Mouse (Mus musculus) left cerebral cortex, postnatal 25 days (tissue): ENCODE measurements around the gene Pnpla6. TPM values are rescaled to one million over a fixed set of nuclear protein-coding genes. Genes with fewer than 3 reads are reported as not detected.

Experiments
- DNase-seq, 2 experiments: peaks; one replicate each; pipeline ENCODE4 v3.0.0; 2022; ENCODE audit warnings: low spot score in 2 of 2, mixed read lengths in 1 of 2
- intact Hi-C: fragments of 180-260 bp; cut with DNase I; formaldehyde crosslinking; loops from one replicate; pipeline ENCODE4 v1.15.1; 2025
- total RNA-seq, 2 experiments: library from RNA; stranded (reverse); gene quantifications; 2 replicates each; pipeline ENCODE4 v1.2.3; 2021

Pnpla6 gene
- total RNA-seq, 2 experiments from 2014 or later: 66.2 to 70.7 TPM

DNA sequence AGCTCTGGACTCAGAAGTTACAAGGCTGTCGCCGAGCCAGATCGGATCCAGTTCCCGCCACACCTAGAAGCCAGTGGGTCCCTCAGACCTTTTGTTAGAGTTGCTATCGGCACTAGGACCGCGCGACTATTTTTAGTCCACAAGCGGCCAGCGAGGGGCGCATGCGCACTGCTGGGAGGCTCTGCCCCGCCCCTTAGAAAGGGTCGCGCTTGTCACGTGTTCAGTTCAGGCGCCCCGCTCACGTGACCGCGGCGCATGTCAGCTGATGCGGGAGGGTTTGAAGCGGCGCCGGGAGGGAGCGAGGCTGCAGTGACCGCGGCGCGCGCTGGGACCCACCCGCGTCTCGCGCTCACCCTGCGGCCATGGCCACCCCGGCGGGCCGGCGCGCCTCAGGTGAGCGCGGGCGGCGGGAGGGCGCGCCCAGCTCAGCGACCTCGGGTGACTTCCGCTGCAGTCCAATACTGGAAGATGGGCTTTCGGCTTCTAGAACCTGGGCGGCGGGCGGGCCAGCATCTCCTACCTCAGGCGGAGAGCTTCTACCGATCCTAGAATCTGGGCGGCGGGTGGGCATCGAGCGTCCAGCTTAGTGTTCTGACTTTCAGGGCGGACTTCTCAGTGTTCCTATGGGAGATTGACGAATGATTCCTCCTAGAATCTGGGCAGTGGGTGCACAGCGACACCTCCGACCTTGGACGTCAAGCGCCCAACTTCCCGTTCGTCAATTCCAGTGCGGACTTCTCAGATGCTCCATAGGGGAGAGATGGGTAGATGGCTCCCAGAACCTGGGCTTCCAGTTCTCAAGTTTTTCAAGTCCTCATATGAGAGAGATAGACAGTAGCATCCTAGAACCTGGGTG lies 14.7 kb upstream of the Pnpla6 start, which contains the start of gene Mcoln1:
Gene Mcoln1 (plus strand): TSS at position 223 of the 856 bp plus-strand sequence.
- intact Hi-C loops: loop anchor here (2.0 kb wide), 1 partner anchor 14 kb away; the partner anchor contains the start of gene Pnpla6
- peak; percentile 99 for DNase-seq

DNA sequence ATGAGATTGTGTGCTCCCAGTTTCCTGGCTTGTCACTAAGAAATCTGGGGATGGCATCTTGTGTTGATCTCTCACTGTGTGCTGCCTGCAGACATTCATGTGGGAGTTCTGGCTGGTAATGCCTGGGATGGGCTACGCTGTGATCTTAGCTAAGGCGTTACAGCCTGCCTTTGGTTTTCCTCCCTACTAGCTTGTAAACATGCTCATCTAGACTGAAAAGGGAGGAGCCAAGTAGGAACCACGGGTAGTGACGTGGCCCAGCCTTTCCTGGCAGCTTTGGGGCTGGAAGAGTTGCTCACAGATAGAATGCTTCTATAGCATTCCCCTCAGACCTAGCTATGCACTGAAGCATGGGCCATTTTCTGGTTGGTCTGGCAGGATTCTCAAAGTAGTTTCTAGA lies 13.0 kb upstream of the Pnpla6 start:
- intact Hi-C loops: no loop called here
- DNase-seq: peak in 1 of 2 experiments; percentile 65

DNA sequence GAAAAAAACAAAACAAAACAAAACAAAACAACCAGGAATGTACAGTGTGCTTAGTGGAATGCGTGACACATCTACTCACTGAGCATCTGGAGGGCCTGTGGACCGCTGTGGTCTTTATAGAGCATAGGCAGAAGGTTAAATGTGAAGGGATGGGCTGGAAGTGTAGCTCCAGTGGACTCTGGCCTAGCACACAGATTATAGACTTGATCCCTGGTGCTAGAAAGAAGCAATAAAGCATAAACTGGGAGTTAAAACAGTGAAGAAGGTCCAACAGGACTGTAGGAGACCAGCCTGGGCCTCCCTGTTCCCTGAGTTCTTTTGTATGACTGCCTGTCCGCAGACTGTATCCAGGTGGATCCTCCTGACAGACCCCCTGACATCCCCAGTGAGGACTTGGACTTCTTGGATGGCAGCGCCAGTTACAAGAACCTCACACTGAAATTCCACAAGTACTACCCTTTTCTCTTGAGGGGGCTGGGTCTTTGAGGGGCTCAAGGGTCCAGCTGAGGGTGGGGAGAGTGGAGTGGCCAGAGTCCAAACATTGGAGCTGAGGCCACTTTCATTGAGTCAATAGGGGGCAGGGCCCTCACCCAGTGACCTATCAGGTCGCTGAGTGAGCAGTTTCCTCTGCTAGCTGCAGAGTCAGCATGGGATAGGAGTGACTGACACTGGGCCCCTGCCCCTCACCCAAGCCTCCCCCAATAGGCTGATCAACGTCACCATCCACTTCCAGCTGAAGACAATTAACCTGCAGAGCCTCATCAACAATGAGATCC lies 7.0 kb upstream of the Pnpla6 start:
- DNase-seq: no peak
- intact Hi-C loops: no loop called here

DNA sequence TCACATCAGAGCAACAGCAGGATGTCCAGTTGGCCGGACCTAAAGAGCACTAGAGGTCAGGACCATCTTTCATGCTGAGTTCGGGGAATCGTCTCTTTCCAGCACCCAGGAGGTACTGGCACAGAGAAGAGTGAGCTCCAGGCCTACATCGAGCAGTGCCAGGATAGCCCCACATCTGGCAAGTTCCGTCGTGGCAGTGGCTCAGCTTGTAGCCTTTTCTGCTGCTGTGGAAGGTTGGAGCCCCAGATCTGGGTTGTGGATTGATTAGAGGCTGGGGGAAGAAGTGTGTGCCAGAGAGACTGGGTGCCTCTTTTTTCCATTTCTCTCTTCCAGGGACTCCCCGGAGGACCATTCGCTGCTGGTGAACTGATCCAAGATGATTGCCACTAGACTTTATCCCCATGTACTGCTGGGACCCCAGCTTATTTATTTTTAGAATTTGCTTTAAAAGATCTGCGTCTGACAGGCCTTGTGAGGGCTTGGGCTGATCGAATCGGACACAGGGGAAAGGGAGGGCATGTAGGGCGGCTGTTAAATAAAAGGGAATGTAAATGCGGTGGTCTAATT lies 420 bp upstream of the Pnpla6 start:
- DNase-seq: no peak
- intact Hi-C loops: loop anchor here (2.0 to 5.0 kb wide), 2 partner anchors 14 to 108 kb away; partner anchors contain the start of genes Mcoln1, Pet100 and Xab2

DNA sequence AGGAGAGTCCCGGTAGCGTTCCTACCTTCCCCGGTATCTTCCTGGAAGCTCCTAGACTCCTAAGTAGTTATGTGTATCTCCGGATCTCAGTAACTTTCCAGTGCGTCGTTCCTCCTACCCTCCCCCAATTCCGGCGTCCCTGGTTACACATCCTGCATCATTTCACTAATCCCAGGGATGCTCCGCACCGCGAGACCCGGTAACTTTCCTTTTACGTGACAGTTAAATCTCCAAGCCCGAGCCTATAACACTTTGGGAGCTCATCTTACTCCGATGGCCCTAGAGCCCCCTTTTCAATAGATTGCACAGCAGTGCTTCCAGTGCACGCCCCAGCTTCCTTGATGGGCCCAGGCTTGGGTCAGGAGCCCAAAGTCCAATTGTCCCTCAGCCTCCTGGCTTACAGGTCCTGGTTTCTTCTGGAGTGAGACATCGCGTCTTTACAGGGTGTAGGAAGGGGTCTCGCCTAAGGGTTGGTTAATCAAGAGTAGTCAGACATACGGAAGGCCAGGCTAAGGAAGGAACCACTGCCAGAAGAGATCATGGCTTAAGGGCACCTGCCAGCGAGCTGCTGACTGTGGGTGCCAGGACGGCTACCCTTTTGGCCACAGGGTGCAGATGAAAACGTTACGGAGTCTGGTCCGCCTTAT lies 710 bp downstream of the Pnpla6 start:
- DNase-seq: peak; percentile 61 to 77
- intact Hi-C loops: loop anchor here (2.0 to 5.0 kb wide), 3 partner anchors 15 to 161 kb away; partner anchors contain the start of genes Mcoln1, Pet100, Trappc5 and Xab2

DNA sequence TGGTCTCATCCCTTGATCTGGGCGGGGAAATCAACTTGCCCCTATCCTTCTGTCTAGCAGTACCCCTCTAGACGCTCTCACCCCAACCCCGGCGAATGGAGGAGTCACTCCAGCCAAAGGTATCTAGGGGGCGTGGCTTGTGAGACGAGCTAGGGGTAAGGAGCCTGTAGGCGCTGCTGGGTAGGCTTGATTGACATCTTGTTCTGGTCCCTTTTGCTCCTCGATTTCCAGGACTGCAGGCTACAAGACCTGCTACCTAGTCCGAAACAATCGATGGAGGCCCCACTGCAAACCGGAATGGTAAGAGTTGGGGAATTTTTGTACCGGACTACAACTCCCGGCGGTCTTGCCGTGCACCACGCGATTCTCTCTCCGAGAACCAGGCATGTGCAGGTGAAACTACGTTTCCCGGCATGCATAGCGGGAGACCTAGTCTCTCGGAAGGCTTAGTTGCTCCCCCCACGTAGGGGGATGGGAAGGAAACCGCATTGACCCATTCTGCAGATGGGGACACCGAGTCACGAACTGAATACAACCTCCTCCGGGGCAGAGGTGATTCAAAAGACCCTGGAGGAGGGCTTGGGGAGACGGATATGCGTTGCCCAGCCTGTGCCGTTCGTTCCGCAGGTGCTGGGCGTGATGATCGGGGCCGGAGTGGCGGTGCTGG lies 1.4 kb downstream of the Pnpla6 start:
- intact Hi-C loops: loop anchor here (2.0 to 5.0 kb wide), 2 partner anchors 106 to 160 kb away; partner anchors contain the start of genes Pet100, Trappc5 and Xab2
- DNase-seq: peak; percentile 98

DNA sequence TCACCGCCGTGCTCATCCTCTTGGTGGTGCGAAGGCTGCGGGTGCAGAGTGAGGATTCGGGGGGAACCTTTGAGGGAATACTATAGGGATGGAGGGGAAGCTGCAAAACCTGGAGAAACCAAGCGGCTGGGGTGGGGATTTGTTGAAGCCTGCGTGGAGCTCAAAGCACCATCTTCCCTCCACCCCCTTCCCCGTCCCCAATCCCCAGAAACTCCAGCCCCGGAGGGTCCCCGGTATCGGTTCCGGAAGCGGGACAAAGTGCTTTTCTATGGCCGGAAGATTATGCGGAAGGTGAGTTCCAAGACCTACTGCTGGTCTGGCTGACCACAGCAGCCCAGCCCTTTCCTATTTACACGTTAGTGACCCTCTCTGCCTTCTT lies 1.9 kb downstream of the Pnpla6 start:
- peak in 1 of 2 experiments; percentile 29 for DNase-seq
- intact Hi-C loops: loop anchor here (2.0 to 5.0 kb wide), 2 partner anchors 105 to 160 kb away; partner anchors contain the start of genes Pet100, Trappc5 and Xab2

DNA sequence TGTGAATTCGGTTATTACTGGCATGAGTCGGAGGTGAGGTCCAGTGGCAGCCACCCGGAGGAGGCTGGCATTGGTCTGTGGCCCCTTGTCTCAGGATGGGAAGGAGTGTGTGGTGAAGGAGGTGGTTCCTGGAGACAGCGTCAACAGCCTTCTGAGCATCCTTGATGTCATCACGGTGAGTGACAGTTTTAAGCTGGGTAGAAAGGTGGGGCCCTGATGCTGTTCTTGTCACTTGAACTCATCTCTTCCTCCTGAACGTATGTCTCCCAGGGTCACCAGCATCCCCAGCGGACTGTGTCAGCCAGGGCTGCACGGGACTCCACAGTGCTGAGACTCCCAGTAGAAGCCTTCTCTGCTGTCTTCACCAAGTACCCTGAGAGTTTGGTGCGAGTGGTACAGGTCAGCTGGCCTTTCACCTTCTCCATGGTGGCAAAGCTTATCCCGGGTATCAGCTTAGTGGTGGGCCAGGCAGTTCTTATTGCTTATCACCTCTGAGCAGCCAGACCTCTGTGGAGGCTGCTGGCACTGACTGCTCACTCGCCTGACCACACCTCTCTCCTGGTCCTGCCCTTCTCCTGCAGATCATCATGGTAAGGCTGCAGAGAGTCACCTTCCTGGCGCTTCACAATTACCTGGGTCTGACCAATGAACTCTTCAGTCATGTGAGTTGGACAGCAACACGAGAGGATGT lies 7.0 kb downstream of the Pnpla6 start:
- intact Hi-C loops: no loop called here
- DNase-seq: no peak

DNA sequence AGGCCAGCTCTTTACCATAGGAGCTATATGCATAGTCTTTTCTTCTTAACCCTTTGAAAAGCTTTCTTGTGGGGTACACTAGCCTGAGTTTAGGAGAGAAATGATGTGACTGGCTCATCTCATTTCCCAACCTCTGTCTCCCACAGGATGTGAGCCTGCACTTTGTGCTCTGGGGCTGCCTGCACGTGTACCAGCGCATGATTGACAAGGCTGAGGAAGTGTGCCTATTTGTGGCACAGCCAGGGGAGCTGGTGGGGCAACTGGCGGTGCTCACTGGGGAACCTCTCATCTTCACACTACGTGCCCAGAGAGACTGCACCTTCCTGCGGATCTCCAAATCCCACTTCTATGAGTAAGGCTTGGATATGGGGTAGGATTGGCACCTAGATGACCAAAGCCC lies 15.6 kb downstream of the Pnpla6 start:
- intact Hi-C loops: no loop called here
- DNase-seq: no peak

DNA sequence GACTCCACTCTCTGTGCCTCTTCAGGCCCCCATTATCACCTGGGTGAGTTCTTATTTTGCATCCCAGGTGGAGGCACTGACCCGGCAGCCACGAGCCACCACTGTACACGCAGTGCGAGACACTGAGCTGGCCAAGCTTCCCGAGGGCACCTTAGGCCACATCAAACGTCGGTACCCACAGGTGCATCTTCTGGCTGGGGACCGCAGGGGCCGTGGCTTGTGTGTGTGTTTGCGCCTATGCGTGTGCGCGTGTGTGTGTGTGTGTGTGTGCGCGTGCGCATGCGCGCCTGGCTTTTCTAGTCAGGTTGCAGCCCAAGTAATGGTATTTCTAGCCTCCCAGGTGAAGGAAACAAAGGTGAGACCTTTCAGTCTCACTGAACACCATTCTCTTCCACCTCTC lies 16.8 kb downstream of the Pnpla6 start:
- no peak for DNase-seq
- intact Hi-C loops: no loop called here

DNA sequence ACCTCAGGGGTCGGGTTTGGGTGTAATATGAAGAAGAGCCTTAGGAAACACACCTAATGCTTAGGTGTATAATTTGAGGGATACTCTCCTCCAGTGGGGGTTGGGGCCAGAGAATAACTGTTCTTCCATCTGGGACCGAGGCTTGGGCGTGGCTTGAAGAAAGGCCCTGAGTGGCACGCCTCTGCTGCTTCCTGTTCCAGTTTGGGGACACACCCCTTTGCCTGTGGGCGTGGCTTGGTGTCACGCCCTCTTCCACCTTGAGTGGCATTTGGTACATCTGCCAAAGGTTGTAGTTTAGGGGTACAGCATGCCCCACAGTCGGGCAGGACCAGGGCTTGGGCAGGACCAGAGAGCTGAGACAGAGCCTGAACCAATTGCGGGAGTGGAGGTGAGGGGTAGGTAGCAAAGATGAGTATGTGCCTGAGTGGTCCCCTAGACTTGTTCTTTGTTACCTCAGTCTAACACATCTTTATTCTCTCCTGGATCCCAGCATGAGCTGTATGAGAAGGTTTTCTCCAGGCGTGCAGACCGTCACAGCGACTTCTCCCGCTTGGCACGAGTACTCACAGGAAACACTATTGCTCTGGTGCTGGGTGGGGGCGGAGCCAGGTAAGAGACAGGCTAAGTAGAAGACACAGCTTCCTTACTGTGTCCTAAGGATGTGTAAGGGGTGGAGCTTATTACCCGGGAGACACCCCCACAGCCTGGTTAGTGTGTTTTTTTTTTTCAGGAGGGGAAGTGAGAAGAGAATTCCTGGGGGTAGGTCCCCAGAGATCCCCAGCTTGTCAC lies 21.1 kb downstream of the Pnpla6 start:
- intact Hi-C loops: no loop called here
- no peak for DNase-seq

DNA sequence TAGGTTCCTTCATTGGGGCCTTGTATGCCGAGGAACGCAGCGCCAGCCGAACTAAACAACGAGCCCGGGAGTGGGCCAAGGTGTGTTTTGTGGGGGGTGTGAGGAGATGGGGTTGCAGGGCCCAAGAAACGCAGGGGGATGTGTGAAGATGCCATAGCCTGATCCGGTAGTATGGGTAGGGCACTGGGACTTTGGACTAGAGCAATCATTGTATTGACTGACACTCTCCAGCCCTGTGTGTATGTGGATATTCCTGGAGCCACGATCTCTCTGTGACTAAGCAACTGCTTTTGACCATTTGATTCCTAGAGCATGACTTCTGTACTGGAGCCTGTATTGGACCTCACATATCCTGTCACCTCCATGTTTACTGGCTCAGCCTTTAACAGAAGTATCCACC lies 21.8 kb downstream of the Pnpla6 start:
- DNase-seq: no peak
- intact Hi-C loops: no loop called here

DNA sequence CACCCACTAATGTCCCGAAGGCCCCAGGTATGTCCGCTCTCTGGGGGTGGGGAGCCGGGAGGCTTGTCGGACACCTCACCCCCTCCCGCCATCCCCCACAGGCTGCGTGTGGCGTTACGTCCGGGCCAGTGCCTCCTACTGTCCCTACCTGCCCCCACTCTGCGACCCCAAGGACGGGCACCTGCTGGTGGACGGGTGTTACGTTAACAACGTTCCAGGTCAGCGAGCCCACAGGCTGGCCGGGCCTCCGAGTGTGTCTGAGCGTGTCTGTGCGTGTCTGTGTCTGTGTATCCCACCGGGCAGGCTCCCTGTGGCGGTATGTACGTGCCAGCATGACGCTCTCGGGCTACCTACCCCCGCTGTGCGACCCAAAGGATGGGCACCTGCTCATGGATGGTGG lies 22.5 kb downstream of the Pnpla6 start:
- DNase-seq: no peak

DNA sequence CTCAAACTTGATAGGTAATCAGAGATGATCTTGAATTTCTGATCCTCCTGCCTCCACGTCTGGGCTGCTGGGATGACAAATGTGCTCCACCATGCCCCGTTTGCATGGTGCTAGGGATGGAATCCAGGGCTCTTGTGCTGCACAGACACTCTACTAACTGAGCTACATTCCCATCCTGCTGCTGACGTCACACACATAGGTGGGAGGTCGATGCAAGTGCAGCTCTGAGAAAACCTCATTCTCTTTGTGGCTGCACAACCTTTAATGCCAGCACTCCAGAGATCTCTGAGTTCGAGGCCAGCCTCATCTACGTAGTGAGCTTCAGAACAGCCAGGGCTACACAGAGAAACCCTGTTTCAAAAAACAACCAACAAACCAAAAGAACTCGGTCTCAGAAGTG lies 24.0 kb downstream of the Pnpla6 start:
- no peak for DNase-seq
- intact Hi-C loops: no loop called here

More for the DNA sequence above, 22.5 kb downstream of the Pnpla6 start:
- intact Hi-C loops: no loop called here

DNA sequence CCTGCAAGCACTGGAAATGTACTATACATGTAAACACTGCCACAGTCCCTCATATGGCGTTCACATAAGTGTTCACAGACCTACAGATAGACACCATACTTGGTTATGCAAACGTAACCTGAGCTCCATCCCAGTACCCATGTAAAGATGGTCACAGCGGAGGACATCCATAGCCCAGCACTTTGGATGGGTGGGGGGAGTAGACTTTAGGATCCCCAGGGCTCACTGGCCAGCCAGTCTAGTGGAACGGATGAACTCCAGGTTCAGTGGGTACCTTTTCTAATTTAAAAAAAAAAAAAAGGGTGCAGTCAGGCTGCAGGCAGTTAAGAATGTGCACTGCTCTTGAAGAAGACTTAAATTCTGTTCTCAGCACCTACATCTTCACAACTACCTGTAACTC lies 24.9 kb downstream of the Pnpla6 start:
- no peak for DNase-seq
- intact Hi-C loops: no loop called here

DNA sequence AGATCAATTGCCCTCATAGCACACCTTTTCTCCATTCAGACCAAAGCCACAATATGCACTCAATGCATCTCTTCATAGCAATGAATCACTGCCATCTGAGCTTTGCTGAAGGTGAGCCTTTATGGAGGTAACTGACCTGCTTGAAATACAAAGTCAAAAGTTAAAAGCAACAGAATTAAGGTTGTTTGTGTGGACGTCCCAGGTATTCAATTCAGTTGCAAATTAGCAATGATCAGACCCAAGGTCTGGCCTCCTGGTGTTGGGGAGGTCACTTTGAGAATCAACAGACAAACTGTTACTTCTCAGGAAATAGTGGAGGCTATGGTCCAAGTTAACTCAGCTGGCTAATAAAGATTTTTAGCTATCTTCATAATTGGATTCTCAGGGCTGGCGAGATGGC lies 31.3 kb downstream of the Pnpla6 start:
- no peak for DNase-seq
- intact Hi-C loops: no loop called here

DNA sequence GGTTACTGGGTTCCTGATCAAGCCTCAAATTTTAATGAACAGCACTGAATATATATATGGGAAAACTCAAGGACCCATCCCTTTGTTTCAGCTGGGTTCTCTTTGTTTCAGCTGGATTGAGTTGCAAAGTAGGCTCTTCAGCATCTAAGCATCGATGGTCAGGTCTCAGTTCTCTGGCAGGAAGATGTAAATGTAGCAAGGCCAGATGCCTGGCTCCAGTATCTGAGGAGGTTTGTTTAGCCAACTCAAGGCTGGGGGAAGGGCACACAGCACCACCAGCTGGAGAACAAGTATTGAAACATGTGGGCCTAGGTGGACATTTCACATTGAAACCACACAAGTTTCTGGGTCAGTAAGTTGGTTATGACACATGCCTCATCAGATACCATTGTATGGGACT lies 37.1 kb downstream of the Pnpla6 start:
- intact Hi-C loops: no loop called here
- no peak for DNase-seq

DNA sequence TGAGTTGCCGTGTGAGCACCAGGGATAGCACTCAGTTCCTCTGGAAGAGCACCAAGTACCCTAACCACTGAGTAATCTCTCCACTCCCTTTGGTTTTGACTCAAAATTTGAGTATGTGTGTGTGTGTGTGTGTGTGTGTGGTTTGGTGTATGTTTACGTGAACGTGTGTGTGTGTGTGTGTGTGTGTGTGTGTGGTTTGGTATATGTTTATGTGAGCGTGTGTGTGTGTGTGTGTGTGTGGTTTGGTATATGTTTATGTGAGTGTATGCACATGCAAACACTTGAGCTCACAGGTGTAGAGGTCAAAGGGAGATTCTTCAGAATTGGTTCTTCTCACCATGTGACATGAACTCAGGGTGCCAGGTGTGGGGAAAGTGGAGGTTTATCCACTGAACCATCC lies 40.9 kb downstream of the Pnpla6 start:
- DNase-seq: no peak
- intact Hi-C loops: no loop called here
